Mouse (Mus musculus): Measurements from ENCODE around the gene Glod4. TPM values are rescaled to one million over a fixed set of nuclear protein-coding genes. Genes with fewer than 3 reads are reported as not detected.

Glod4 gene
- polyA plus RNA-seq, 1 experiment from 2014 or later, result 81.5 TPM

- Histone ChIP-seq H3K9me3 (replicated peaks) (no peaks in the 10 kb centered on the region), H3K9ac (no peak overlapping the region), H3K36me3 (peaks cover 14% of the 10 kb centered on the region), H3K27ac (no peak overlapping the region), H3K4me3 (no peak overlapping the region), H3K4me2 (no peak overlapping the region), H3K27me3 (replicated peaks) (no peaks in the 10 kb centered on the region), H3K4me1 (no peaks in the 10 kb centered on the region)
- no peak for ATAC-seq
- WGBS (ENCODE audit: insufficient replicate concordance), result 68% methylated on average over 4 of the region's 4 CpGs
Measured at GRCm38 (mm10) chr11:76255431-76256001, 12.0 kb upstream of the Glod4 start.

DNA sequence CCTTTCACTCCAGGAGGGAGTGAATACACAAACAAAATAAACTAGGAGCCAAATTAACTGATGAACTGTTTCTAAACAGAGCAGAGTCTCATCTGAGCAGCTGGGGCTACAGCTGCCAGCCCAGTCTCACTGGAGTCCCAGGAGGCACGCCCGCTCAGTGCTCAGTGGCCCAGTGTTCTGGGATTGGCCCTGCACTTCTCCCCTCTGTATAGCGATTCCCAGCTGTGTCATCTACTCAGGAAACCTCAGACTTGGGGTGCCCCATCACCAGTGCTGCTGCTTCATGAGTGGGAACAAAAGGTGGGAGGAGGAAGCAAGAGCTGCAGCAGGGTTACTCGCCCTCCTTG is 10.4 kb upstream of the Glod4 start:
- Histone ChIP-seq H3K4me2 (no peak overlapping the region), H3K4me1 (no peaks in the 10 kb centered on the region), H3K27ac (no peak overlapping the region), H3K4me3 (no peak overlapping the region), H3K9me3 (replicated peaks) (no peaks in the 10 kb centered on the region), H3K27me3 (replicated peaks) (no peaks in the 10 kb centered on the region), H3K36me3 (peaks cover 30% of the 10 kb centered on the region), H3K9ac (no peak overlapping the region)
- 81% methylated on average over 4 of the region's 4 CpGs for WGBS (ENCODE audit: insufficient replicate concordance)
- ATAC-seq, result no peak

DNA sequence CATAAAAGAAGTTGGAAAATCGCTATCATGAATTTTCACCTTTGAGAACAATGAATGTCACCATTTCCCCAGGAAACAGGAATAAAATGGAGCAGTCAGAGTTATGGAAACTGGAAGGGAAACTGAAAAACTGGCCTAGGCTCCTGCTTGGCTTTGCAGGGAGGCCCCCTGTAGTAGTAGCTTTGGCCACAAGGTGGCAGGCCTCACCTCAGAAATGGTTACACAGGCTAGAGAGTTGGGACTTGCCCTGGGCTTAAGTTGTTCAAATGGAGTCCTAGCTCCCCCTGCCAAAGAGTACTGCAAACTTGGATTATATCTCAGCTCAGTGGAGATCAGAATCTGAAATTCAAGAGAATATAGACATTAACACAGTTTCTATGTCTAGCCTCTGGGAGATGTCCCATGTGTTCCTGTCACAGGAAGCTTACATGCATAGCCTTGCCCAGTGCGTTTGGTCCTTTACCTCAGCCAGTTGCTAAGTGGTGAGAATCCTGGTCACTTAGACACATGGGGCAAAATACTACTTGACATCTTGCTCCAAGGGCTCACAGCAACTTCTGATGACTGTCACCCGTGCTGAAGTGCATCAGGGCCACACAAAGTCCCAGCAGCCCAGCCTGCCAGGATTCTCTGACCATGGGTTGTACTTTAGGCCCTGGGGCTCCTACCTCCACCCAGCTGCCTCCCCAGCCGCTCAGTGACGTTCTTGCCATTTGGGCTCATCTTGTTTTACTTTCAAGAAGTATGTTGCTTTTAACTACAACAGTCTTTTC is 9.8 kb upstream of the Glod4 start:
- no peak overlapping the region for H3K4me3 ChIP-seq
- peaks cover 36% of the 10 kb centered on the region for H3K36me3 ChIP-seq
- peak; percentile 51; the same call in 1 of the 2 replicates for ATAC-seq
- no peaks in the 10 kb centered on the region for H3K27me3 ChIP-seq (replicated peaks)
- H3K9me3 ChIP-seq (replicated peaks), result no peaks in the 10 kb centered on the region
- WGBS (ENCODE audit: insufficient replicate concordance), result 60% methylated on average over 5 of the region's 5 CpGs
- no peak overlapping the region for H3K4me2 ChIP-seq
- no peak overlapping the region for H3K9ac ChIP-seq
- no peak overlapping the region for H3K27ac ChIP-seq
- H3K4me1 ChIP-seq, result no peaks in the 10 kb centered on the region

- H3K27ac ChIP-seq, result no peak overlapping the region
- no peak overlapping the region for H3K4me3 ChIP-seq
- H3K9me3 ChIP-seq (replicated peaks), result no peaks in the 10 kb centered on the region
- H3K9ac ChIP-seq, result no peak overlapping the region
- no peaks in the 10 kb centered on the region for H3K4me1 ChIP-seq
- H3K27me3 ChIP-seq (replicated peaks), result no peaks in the 10 kb centered on the region
- no peak overlapping the region for H3K4me2 ChIP-seq
- peaks cover 46% of the 10 kb centered on the region for H3K36me3 ChIP-seq
- 59% methylated on average over 3 of the region's 3 CpGs for WGBS (ENCODE audit: insufficient replicate concordance)
- no peak for ATAC-seq
Measured at GRCm38 (mm10) chr11:76252036-76252435, 8.5 kb upstream of the Glod4 start.

GRCm38 (mm10) chr11:76247239-76247638 is 3.7 kb upstream of the Glod4 start:
- no peak overlapping the region for H3K4me2 ChIP-seq
- no peaks in the 10 kb centered on the region for H3K9me3 ChIP-seq (replicated peaks)
- no peak overlapping the region for H3K27ac ChIP-seq
- H3K27me3 ChIP-seq (replicated peaks), result no peaks in the 10 kb centered on the region
- H3K9ac ChIP-seq, result no peak overlapping the region
- H3K4me3 ChIP-seq, result no peak overlapping the region
- ATAC-seq, result no peak
- 63% methylated on average over 2 of the region's 2 CpGs for WGBS (ENCODE audit: insufficient replicate concordance)
- H3K4me1 ChIP-seq, result peaks cover 21% of the 10 kb centered on the region
- peaks cover 61% of the 10 kb centered on the region for H3K36me3 ChIP-seq

- Histone ChIP-seq H3K4me1 (peaks cover 21% of the 10 kb centered on the region), H3K27me3 (replicated peaks) (no peaks in the 10 kb centered on the region), H3K4me3 (no peak overlapping the region), H3K9me3 (replicated peaks) (no peaks in the 10 kb centered on the region), H3K4me2 (no peak overlapping the region), H3K9ac (no peak overlapping the region), H3K36me3 (peaks cover 56% of the 10 kb centered on the region), H3K27ac (no peak overlapping the region)
- no peak for ATAC-seq
Measured at GRCm38 (mm10) chr11:76246439-76246838, 2.9 kb upstream of the Glod4 start.

DNA sequence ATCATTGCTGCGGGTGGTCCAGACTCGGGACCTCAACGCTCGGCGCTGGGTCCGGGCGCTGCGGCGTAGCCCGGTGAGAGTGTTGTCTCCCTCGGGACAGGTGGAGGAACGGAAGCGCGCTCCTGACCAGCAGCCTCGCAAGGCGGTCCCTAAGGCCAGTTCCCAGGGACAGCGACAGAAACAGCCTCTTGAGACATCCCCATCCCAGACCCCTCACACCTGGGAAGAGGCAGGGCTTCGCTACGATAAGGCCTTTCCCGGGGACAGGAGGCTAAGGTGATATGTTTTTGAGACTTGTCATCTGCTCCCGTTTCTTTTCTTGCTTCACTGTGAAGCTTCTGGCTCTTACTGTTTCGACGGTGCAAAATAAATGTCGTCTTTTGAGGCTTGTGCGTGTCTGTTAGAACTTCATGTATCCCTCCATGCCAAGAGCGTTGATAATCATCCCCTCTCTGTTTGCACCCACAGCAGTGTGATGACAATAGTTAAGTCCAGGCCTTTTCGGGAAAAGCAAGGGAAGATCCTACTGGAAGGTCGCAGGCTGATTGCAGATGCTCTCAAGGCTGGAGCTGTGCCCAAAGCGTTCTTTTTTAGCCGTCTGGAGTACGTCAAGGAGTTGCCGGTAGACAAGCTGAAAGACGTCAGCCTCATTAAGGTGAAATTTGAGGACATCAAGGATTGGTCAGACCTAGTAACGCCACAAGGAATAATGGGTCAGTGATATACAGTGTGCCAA is 454 bp upstream of the Glod4 start:
- Histone ChIP-seq H3K4me1 (peaks cover 21% of the 10 kb centered on the region), H3K4me2 (peak overlapping the region; percentile 77), H3K36me3 (peaks cover 51% of the 10 kb centered on the region), H3K27me3 (replicated peaks) (no peaks in the 10 kb centered on the region), H3K9ac (peak overlapping the region; percentile 83), H3K9me3 (replicated peaks) (no peaks in the 10 kb centered on the region), H3K4me3 (peak overlapping the region; percentile 85), H3K27ac (0 out of 2 replicates have a peak overlapping the region, but pooled peaks have one; percentile 38)
- ATAC-seq, result no peak; the same call in 1 of the 2 replicates
- WGBS (ENCODE audit: insufficient replicate concordance), result 5% methylated on average over 34 of the region's 34 CpGs

DNA sequence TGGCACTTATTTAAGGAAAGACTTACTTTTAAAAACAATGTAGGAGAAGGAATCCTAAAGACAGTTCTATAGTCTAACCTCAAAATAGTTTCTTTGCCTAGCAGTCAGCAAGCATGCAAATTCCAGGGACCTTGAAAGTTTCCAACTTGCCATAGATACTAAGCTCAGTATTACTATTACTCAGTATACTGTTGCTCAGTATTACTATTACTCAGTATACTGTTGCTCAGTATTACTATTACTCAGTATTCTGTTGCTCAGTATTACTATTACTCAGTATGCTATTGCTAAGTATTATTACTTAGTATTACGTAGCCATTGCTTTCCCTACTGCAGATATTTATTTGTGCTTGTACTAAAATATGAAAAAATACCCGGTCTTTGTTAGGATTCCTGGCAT is 3.8 kb downstream of the Glod4 start:
- Histone ChIP-seq H3K9ac (no peak overlapping the region), H3K4me3 (no peak overlapping the region), H3K4me1 (peaks cover 15% of the 10 kb centered on the region), H3K27me3 (replicated peaks) (no peaks in the 10 kb centered on the region), H3K27ac (no peak overlapping the region), H3K9me3 (replicated peaks) (no peaks in the 10 kb centered on the region), H3K4me2 (no peak overlapping the region), H3K36me3 (peaks cover 49% of the 10 kb centered on the region)
- ATAC-seq, result no peak
- 91% methylated on average over 2 of the region's 2 CpGs for whole genome bisulfite sequencing (ENCODE audit: insufficient replicate concordance)

GRCm38 (mm10) chr11:76236136-76236535 is 7.4 kb downstream of the Glod4 start:
- WGBS (ENCODE audit: insufficient replicate concordance), result 82% methylated on average over 3 of the region's 3 CpGs
- no peak for ATAC-seq
- H3K4me3 ChIP-seq, result no peak overlapping the region
- H3K9me3 ChIP-seq (replicated peaks), result no peaks in the 10 kb centered on the region
- no peaks in the 10 kb centered on the region for H3K4me1 ChIP-seq
- H3K9ac ChIP-seq, result no peak overlapping the region
- no peak overlapping the region for H3K27ac ChIP-seq
- no peak overlapping the region for H3K4me2 ChIP-seq
- peaks cover 82% of the 10 kb centered on the region for H3K36me3 ChIP-seq
- H3K27me3 ChIP-seq (replicated peaks), result no peaks in the 10 kb centered on the region

DNA sequence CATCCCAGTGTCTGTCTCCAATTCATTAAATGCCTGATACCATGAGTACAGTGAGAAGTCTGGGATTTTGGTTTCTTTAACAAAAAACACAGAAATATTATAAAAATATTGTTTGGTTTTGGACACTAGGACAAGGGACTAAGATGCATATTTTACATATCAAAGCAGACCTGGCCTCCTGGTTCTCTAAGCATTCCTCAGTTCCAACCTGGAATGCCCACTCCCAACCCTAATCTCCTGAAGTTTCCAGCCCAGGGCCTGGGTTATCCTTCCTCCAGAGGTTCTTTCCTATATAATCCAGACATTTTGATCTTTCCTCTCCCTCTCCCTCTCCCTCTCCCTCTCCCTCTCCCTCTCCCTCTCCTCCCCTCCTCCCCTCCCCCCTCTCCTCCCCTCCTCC is 18.5 kb downstream of the Glod4 start:
- Histone ChIP-seq H3K4me3 (no peak overlapping the region), H3K36me3 (peaks cover 54% of the 10 kb centered on the region), H3K4me1 (no peaks in the 10 kb centered on the region), H3K27me3 (replicated peaks) (no peaks in the 10 kb centered on the region), H3K9ac (no peak overlapping the region), H3K27ac (no peak overlapping the region), H3K9me3 (replicated peaks) (no peaks in the 10 kb centered on the region), H3K4me2 (no peak overlapping the region)
- no peak for ATAC-seq

DNA sequence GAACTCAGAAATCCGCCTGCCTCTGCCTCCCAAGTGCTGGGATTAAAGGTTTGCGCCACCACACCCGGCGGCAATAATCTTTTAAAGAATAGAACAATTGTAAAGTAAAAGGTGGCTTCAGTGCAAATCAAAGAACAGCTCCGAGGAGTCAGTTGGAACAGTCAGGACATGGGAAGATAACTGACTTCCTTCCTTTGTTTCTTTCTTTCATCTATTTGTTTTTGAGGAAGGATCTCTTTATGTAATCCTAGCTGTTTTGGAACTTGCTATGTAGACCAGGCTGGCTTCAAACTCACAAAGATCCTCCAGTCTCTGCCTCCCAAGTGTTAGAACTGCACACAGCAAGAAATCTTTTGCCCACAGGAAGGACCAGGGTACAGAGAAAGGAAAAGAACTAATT is 18.9 kb downstream of the Glod4 start:
- Histone ChIP-seq H3K27me3 (replicated peaks) (no peaks in the 10 kb centered on the region), H3K9me3 (replicated peaks) (no peaks in the 10 kb centered on the region), H3K4me3 (no peak overlapping the region), H3K4me2 (no peak overlapping the region), H3K9ac (no peak overlapping the region), H3K4me1 (no peaks in the 10 kb centered on the region), H3K27ac (no peak overlapping the region), H3K36me3 (peaks cover 58% of the 10 kb centered on the region)
- 81% methylated on average over 5 of the region's 5 CpGs for WGBS (ENCODE audit: insufficient replicate concordance)
- no peak for ATAC-seq

DNA sequence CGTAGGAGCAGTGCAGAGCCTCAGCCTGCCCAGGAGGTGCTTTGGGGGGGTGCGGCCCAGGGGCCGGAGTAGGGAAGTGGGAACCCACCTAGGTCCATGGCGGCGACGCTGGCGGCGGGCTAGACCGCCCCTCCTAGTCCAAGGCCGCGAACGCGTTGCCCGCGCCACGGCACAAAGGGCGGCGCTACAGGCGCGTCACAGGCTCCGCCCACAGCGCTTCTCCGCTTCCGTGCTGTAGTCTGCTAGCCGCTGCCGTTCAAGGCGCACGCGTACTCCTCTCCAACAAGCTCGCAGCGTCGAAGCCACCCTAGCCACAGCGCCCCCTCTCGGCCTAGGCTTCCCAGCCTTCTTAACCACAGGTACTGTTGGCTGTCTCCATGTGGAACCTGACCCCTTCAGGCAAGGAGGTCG is 26.1 kb downstream of the Glod4 start, which contains the start of the genes Dbil5 and Gemin4:
Gene Dbil5 (plus strand): TSS at position 219 of the 411 bp plus-strand sequence.
Gene Gemin4 (minus strand): TSS at position 275 of the 411 bp plus-strand sequence.
- Histone ChIP-seq H3K27ac (peak within 1 kb of the TSS; percentile 83), H3K36me3 (peaks cover 48% of the 10 kb centered on the region), H3K4me1 (peaks cover 27% of the 10 kb centered on the region), H3K9me3 (replicated peaks) (no peaks in the 10 kb centered on the region), H3K4me3 (peak within 1 kb of the TSS; percentile 86), H3K9ac (peak within 1 kb of the TSS; percentile 93), H3K4me2 (peak within 1 kb of the TSS; percentile 96), H3K27me3 (replicated peaks) (no peaks in the 10 kb centered on the region)
- under 1% methylated on average over 35 of the region's 35 CpGs for WGBS (ENCODE audit: insufficient replicate concordance)
- peak; percentile 98 for ATAC-seq

Data from liver, embryonic 12.5 days (tissue).